Mouse (Mus musculus): ENCODE data around the gene Tmem95. TPM values are rescaled to one million over a fixed set of nuclear protein-coding genes. Genes with fewer than 3 reads are reported as not detected.
"Not testable (repeated sequence)": the region's sequence is repeated elsewhere in the genome, so short reads cannot be mapped to it uniquely, and the experiment has no call there.

Tmem95 gene
- total RNA-seq, 2 experiments from 2014 or later, result not detected

GRCm38 (mm10) chr11:69883527-69884151, 5.8 kb upstream of the Tmem95 start:
- intact Hi-C loops (cut with DNase I), result no loop called here
- no peak for DNase-seq (ENCODE audit: extremely low spot score in 1 of 2, low spot score in 2 of 2)

DNA sequence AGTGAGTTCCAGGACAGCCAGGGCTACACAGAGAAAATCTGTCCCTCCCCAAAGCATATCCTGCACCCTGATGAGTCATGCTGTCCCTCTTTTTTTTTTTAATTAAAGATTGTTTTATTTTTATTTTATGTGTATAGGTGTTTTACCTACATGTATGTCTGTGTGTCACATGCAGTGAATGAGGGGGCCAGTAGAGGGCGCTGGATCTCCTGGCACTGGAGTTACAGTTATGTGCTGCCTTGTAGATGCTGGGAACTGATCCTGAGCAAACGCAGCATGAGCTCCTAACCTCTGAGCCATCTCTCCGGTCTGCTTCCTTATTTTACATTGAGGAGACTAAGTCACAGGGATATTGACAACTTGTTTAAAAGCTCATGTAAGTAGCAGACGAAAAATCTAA, 5.2 kb upstream of the Tmem95 start:
- intact Hi-C loops (cut with DNase I), result no loop called here
- DNase-seq (ENCODE audit: extremely low spot score in 1 of 2, low spot score in 2 of 2), result no peak

DNA sequence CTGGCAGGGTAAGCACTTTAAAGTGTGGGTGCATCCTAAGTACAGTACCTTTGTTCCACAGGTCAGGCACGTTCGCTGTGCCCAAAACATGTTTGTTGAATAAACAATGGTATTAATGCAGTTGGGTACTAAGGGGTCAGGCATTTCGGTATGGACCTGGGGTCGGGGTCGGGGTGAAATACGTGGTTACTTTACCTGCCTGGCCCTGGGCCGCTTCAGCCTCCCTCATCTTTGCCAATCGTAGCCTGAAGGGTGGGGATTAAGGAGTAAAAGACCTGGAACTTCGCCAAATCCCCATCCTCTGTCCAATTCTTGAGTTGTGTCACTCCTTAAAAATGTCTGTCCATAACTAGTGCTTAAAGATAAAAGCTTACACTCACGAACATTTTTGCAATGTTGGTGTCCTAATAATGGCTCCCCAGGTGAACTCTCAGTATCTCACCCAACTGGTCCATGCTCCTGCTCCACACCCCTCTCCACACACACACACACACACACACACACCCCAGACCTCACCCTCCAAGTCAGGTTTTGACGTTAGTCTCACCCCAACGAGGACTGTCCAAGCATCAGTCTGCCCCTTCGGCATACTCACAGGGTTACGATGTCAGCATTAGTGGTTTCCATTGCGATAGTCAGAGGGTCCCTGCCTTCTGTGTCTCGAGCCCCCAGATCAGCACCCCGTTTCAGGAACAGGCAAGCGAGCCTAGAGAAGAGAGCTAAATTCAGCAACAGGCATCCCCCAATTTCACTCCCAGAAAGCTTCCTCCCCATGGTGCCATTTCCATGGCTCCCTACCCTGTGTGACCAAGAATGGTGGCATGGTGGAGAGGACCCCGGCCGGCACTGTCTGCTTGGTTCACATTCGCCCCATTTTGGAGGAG, 4.2 kb upstream of the Tmem95 start:
- no peak for DNase-seq (ENCODE audit: extremely low spot score in 1 of 2, low spot score in 2 of 2)
- intact Hi-C loops (cut with DNase I), result no loop called here

GRCm38 (mm10) chr11:69880853-69881603, 3.2 kb upstream of the Tmem95 start, which contains the start of gene Kctd11:
Kctd11 (minus strand) TSS chr11:69881406.
- intact Hi-C loops (cut with DNase I), result no loop called here
- DNase-seq (ENCODE audit: extremely low spot score in 1 of 2, low spot score in 2 of 2), result peak in 1 of 2 experiments; percentile 93

GRCm38 (mm10) chr11:69880506-69880852, 2.7 kb upstream of the Tmem95 start:
- DNase-seq (ENCODE audit: extremely low spot score in 1 of 2, low spot score in 2 of 2), result peak in 1 of 2 experiments; percentile 82
- intact Hi-C loops (cut with DNase I), result no loop called here

DNA sequence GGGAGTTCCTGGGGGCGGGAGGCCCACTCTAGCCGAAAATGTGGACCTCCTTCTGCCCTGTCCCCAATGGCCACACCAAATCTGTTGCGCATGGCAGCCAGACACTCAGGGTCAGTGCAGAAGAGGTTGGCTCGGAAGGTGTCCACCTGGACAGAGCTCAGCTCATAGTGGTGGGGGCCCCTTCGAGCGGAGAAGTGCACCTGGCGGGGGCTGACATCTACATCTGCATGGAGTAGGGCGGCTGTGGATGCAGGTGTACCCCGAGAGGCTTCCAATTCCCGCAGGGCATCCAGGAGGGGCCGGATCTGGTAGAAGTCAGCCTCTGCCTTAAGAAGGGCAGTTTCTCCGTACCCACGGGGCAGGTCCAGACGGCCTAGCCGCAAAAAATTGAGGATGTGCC, 1.9 kb upstream of the Tmem95 start:
- DNase-seq (ENCODE audit: extremely low spot score in 1 of 2, low spot score in 2 of 2), result no peak
- intact Hi-C loops (cut with DNase I), result loop anchor here (5.0 kb wide), 1 partner anchor 77 kb away; the partner anchor contains the start of gene Fgf11

DNA sequence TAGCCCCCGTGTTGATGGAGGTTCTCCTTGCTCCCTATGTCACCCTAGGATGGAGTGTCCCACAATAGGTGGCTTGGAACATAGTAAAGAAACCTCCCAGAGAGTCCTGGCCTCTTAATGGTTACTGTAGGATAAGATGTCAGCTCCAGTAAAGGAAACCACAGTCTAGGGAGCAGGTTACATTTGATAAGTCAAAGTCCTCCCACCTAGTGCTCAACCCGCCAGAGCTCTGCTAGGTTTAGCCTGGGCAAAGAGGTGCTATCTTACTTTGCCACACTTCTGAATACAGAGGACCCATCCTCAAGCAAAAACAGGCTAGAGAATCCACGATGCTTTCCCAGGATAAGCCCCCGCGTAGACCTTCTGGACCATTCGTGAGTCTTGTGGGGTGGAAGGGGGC, 1.1 kb upstream of the Tmem95 start:
- no peak for DNase-seq (ENCODE audit: extremely low spot score in 1 of 2, low spot score in 2 of 2)
- intact Hi-C loops (cut with DNase I), result loop anchor here (5.0 kb wide), 1 partner anchor 77 kb away; the partner anchor contains the start of gene Fgf11

DNA sequence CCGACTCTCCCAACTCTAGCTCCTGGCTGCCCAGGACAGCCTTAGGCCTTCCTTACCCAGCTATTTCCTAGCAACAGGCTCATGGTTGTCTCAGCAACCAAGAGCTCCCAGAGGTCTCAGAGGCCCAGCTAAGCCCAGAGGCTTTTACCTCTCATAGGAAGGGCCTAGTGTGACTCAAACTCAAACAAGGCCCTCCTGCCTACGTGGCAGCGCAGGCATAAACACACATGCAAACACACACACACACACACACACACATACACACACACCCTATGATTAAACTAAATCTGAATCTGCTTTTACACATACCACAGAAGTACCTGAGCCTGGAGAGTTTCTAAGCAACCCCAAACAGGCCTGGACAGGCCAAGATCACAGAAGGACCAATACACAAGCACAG, 581 bp upstream of the Tmem95 start:
- DNase-seq (ENCODE audit: extremely low spot score in 1 of 2, low spot score in 2 of 2), result no peak
- intact Hi-C loops (cut with DNase I), result loop anchor here (5.0 kb wide), 1 partner anchor 76 kb away; the partner anchor contains the start of gene Fgf11

- intact Hi-C loops (cut with DNase I), result loop anchor here (5.0 kb wide), 1 partner anchor 75 kb away; the partner anchor contains the start of gene Fgf11
- DNase-seq (ENCODE audit: extremely low spot score in 1 of 2, low spot score in 2 of 2), result peak; percentile 77 to 91
Measured at GRCm38 (mm10) chr11:69876867-69877266, 951 bp downstream of the Tmem95 start.

DNA sequence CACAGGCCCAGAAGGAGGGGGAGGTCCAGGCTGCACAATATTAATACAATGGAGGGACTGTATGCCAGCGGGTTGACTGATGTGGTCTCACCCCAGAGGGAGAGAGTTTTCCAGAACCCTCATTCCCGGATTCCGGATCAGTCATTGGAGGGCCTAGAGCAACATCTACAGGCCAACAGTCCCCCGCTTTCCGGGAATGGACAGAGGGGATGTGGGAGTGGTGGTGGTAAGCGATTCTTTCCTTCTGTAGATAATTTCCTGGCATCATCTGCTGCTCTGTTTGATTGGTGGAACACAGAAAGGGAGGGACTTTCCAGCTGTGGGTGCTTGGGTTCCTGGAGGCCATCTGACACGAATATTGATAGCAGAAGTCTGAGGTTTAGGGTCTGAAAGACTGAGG, 1.6 kb downstream of the Tmem95 start:
- intact Hi-C loops (cut with DNase I), result loop anchor here (5.0 kb wide), 1 partner anchor 74 kb away; the partner anchor contains the start of gene Fgf11

GRCm38 (mm10) chr11:69872451-69872850, 5.4 kb downstream of the Tmem95 start:
- intact Hi-C loops (cut with DNase I), result no loop called here

More for the DNA sequence above, 1.6 kb downstream of the Tmem95 start:
- no peak for DNase-seq (ENCODE audit: extremely low spot score in 1 of 2, low spot score in 2 of 2)

GRCm38 (mm10) chr11:69871822-69872221, 6.0 kb downstream of the Tmem95 start:
- intact Hi-C loops (cut with DNase I), result no loop called here

More at GRCm38 (mm10) chr11:69872451-69872850, 5.4 kb downstream of the Tmem95 start:
- no peak for DNase-seq (ENCODE audit: extremely low spot score in 1 of 2, low spot score in 2 of 2)

DNA sequence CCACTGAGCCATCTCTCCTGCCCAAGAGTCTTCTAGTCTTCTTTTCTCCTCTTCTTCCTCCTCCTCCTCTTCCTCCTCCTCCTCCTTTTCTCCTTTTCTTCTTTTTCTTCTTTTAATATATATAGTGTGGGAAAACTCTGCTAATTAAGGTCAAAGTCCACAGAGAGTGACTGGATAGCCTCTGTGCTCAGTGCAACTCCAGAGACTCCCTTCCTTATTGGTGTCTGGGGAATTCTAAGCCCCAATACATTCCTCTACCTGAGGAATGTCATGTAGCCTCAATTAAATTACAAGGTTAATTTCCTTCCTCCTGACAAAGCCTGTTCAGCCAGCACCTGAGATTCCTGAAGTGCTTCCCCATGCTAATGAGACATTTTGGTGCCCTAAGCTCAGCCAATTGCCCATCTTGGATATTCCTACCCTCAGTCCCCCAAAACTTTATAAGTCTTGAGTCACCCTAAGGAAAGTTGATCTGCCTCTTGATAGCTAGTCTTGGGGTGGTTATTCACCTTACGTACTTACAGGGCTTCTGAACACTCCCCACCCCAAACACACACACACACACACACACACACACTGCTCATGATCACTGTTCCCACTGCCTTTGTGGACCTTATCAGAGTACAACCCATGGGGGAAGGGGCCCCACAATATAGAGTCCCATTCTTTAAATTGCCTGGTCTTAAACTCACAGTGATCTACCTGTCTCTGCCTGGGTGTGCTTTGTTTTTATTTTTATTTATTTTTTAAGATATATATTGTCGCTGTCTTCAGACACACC, 7.3 kb downstream of the Tmem95 start:
- DNase-seq (ENCODE audit: extremely low spot score in 1 of 2, low spot score in 2 of 2), result no peak
- intact Hi-C loops (cut with DNase I), result no loop called here

More at GRCm38 (mm10) chr11:69871822-69872221, 6.0 kb downstream of the Tmem95 start:
- no peak for DNase-seq (ENCODE audit: extremely low spot score in 1 of 2, low spot score in 2 of 2)

- intact Hi-C loops (cut with DNase I), result no loop called here
Measured at GRCm38 (mm10) chr11:69867335-69867734, 10.5 kb downstream of the Tmem95 start.

GRCm38 (mm10) chr11:69865561-69865960, 12.3 kb downstream of the Tmem95 start:
- intact Hi-C loops (cut with DNase I), result no loop called here
- DNase-seq (ENCODE audit: extremely low spot score in 1 of 2, low spot score in 2 of 2), result no peak

More at GRCm38 (mm10) chr11:69867335-69867734, 10.5 kb downstream of the Tmem95 start:
- DNase-seq (ENCODE audit: extremely low spot score in 1 of 2, low spot score in 2 of 2), result no peak

DNA sequence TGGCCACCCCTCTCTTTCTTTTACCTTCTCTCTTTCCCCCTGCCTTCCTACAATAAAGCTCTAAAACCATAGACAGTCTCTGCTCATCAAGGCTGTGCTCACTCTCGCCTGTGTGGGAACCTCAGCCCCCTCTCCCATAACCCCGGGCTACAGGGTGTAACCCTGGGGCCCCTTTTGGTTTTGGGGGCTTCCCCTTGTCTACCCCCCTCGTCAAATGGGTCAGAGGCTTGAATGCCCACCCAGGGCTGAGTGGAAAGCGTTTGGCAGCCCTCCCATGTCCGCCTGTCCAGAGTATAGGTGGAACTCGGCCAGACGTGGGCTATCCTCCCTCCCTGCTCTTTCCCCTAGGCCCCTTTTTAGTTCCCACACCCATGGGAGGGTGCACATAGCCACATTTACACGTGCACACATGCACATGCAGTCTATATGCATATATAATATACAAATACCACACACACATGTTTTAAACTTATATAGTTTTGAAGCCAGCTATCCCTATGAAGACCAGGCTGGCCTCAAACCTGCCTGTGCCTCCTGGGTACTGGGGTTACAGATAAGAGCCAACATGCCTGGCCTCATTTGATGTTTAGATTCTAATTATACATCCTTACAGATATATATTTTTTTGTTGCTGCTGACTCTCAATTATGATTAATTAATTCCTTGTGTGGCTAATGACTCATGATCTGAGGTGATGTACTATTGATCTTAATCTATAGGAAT, 13.5 kb downstream of the Tmem95 start:
- DNase-seq (ENCODE audit: extremely low spot score in 1 of 2, low spot score in 2 of 2), result no peak
- intact Hi-C loops (cut with DNase I), result no loop called here

DNA sequence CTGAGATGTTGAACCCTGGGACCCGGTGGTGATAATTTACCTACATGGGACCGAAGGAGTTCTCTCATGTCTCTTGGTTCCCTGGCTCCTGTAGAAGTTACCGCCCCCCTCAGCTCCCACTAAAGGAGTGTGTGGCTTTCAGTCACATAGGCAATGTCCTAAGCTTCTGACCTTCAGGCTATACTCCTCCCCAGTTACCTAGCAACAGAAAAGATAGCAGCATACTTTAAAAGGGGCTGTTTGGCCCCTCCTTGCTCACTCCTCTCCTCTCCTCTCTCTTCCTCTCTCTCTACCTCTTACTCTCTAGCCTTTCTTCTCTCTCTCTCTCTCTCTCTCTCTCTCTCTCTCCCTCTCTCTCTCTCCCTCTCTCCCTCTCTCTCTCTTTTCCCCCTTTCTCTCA, 14.1 kb downstream of the Tmem95 start:
- intact Hi-C loops (cut with DNase I), result not testable (repeated sequence)

More for the DNA sequence above, 14.1 kb downstream of the Tmem95 start:
- not testable (repeated sequence) for DNase-seq (ENCODE audit: extremely low spot score in 1 of 2, low spot score in 2 of 2)
